Mouse (Mus musculus) erythroid progenitor cell, adult 5-6 weeks (primary cell): Measurements from ENCODE around the gene Bloc1s2. TPM values are rescaled to one million over a fixed set of nuclear protein-coding genes. Genes with fewer than 3 reads are reported as not detected.

Source experiments
- ATAC-seq: replicated peaks from 2 replicates; pipeline ENCODE4 v1.8.0; 2016; ENCODE audit warnings: moderate number of reproducible peaks, mild to moderate bottlenecking, moderate TSS enrichment, inconsistent platforms; ENCODE audit not compliant: poor library complexity, low FRiP score, severe bottlenecking
- total RNA-seq, 2 experiments: library from RNA; stranded (forward) in 1 of 2; stranded (reverse) in 1 of 2; fragments of 150-400 nt in 1 of 2; fragments of 186-747, 209-891 nt in 1 of 2; gene quantifications; 2 replicates each; pipeline versions ENCODE4 v1.2.3 to v1.2.4; 2015 to 2017; ENCODE audit warnings: low replicate concordance in 2 of 2

Gene Bloc1s2
- 32.1 and 50.7 TPM in 2 replicates for total RNA-seq (2015; ENCODE audit: low replicate concordance)
- total RNA-seq (2017; ENCODE audit: low replicate concordance), result 8.8 and 13.7 TPM in 2 replicates

DNA sequence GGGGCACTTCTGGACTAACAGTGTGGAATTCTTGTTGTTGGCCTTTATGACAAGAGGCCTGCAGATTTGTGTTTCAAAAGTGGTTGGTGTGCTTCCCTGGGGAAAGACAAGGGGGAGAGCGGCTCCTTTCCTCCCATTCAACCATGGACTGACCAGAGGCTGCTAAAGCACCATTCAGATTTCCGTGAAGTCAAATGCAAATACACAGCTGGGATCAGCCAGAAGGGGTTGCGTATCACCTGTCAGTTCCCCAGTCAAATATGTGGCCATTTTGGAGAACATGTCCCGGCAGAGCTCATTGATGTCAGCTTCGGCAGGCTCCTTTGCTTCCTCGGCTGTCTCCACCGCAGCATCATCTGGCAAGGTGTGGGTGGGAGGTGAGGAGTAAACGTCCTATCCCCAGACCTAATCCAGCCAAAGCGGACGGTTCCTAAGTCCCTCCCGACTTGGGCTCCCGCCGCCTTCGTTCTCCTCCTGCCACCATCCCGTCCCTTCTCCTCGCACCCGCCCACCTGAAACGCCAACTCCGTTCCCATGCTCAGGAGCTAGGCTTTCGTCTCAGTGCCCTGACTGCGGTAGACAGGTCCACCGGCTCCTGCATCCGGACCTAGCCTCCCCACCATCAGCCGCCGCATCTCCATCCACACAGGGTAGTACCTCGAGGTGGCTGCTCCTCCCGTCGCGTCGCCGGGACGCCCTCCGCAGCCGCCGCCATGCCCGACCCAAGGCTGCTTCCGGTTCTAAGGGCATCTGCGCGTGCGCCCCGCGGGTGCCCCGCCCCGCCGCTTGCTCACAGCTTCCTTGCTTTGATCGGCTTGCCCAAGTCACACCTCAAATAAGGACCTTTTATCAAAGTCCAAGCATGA is at the start of gene Bloc1s2:
Gene Bloc1s2 (minus strand): TSS at position 745 of the 866 bp plus-strand sequence.
- peak; percentile 96 for ATAC-seq

DNA sequence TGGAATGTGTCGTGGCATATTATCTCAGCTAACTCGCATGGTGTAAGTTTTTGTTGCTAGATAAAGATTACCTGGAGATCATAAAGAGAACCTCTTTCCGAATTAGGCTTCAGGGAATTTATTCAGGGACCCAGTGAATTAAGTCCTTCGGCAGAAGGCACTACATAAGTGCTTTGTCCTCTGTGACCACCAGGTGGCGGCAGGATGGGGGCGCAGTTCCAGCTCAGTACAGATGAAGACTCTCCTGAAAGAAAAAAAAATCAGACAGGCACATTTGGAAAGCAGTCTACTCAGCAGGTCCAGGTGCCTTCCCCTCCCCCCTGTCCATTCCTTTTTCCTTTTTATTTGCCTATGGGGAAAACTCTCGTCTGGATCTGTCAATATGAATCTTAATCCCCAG is 48.9 kb upstream of the Bloc1s2 start:
- 0 out of 2 replicates have a peak, but pooled peaks have one; percentile 58 for ATAC-seq

DNA sequence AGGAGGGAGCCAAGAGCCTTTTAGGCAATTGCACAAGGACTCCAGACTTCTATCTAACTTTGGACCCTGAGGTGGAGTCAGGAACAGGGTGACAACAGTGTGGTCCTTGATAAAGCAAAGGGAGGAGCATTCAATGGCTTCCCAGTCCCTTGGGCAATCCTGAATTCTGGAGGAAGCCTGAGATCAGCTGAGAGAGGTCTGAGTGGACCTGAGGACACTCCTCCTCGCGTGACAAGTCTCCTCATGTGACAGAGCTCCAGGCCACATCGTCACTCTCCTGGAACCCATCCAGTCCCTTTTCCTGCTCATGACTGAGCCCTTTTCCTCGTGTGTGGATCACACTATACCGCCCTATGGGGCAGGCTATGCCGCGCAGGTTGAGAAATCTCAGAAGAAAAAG is 47.7 kb upstream of the Bloc1s2 start:
- no peak for ATAC-seq

DNA sequence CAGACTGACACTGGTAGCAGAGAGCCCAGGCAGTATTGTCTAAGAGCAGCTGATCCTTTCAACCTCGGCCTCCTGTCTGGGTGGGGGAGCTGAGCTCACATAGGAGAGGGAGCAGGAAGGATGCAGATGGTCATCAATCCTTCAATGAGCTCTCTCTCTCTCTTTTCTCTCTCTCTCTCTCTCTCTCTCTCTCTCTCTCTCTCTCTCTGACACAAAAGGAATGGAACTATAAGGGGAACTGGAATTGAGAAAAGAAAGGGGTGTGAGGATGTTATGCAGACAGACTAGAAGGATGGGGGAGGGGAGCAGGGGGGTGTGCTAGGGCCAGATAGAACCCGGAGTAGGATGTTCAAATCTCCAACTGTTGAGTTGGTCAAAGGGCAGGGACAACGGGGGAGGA is 46.1 kb upstream of the Bloc1s2 start, which contains the start of gene Pkd2l1:
Gene Pkd2l1 (minus strand): TSS at position 101 of the 400 bp plus-strand sequence.
- ATAC-seq, result no peak

DNA sequence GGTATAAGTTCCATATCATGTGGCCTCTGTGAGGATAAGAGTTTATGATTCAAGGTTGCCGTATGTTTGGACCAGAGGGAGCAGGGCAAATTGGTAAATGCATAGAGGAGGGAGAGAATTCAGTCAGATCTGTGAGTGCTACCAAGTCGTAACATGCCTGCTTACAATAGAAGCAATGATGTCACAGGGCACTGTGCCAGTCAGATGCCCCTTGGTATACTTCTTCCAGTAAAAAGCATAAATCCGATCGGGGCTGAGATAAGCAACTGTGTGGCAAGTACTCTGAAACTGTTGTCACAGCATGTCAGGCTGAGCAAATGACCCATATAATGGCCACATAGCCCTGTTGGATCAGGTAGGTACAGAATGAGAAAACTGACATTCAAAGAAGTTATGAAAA is 42.8 kb upstream of the Bloc1s2 start:
- ATAC-seq, result no peak

DNA sequence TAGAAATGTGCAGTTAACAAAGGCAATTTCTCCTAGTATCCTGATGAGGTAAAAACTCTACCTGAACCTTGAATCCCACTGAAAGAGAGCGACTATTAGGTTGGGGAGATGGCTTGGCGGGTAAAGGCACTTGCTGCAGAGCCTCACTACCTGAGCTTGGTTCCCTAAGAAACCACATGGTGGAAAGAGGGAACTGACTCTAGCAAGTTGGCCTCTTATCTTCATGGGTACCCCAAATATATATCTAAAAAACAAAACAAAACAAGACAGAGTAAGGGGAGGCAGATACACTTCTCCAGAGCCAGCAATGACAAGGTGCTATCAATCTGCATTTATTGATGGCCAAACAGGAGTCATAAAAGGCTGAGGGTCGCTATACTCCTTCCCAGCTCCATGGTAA is 37.7 kb upstream of the Bloc1s2 start:
- ATAC-seq, result no peak

DNA sequence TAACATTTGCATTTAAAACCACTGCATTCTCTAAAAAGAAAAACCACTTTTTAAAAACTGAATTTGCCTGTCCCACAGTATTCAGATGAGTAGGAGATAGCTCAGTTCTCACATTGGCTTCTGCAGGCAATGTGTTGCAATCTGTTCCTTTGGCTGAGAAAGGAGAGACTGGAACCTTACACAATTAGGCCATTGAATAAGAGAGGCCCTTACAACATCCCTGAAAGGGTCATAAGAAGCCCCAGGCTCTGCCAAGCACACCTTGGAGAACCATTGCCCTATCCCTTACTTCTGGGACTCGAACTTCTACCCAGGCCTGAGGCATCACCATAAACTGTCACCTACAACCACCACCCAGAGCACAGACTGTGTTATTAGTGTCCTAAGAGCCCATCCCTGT is 34.3 kb upstream of the Bloc1s2 start:
- ATAC-seq, result no peak

DNA sequence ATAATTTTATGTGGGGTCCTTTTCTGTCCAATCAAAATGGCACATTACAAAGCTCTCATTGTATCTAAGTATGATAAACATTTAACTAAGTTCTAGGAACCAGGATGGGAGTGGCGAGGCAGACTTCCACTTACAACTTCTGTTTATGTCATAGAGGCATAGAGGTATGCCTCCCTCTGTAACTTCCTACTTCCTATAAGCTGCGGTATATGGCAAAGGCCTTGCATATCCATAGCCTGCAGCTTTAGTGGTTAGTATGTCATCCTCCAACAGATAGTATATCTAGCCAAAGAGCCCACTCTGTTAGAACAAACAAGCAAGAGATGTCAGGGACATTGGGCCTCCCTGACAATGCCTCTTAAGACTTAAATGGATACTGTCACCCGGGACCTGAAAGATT is 30.5 kb upstream of the Bloc1s2 start:
- no peak for ATAC-seq

DNA sequence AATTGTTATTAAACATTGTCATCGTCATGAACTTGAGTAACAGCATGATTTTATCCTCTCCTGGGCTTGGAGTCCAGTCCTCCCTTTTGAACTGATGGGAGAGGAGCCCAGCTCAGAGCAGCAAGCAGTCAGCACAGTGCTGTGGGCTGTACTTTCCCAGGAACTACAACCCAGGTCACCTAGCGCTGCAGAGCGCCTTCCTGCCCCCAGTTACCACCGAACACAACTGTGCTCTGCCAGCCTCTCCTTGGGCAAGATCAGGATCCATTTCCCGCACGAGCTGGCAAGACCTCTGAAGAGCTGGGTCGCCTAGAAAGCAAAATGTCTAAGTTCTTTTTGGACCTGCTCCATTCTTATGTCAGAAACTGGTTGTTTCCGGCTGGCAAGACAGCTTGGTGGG is 28.6 kb upstream of the Bloc1s2 start:
- ATAC-seq, result no peak

DNA sequence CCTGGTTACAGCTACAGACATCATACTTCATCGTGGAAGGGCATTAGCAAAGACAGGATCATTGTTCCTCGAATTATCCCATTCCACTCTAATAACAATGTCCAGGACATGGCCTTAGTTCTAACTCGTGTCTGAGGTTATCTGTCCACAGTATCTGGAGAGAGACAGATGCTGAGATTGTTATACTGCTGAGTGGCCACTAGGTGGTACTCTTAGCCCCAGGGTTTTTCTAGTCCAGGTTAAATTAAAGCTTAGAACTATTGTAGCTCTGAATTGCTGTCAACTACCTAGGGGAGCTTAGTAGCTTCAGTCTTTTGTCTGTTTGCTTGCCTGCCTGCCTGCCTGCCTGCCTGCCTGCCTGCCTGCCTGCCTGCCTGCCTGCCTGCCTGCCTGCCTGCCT is 15.3 kb upstream of the Bloc1s2 start:
- no peak for ATAC-seq

DNA sequence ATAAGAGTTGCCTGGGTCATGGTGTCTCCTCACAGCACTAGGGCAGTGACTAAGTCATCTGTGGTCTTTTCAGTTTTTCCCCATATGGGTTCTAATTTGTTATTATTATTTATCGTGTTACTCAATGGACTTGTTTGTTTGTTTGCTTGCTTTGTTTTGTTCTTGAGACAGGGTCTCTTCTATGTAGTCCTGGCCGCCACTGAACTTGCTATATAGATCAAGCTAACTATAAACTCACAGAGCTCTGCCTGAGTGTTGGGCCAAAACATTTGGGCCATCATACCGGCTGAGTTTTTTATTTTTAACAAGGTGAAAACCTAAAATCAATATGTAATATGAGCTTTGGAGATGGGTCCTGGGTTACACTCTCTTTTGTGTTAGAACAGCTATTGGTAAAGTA is 13.1 kb upstream of the Bloc1s2 start:
- ATAC-seq, result no peak

DNA sequence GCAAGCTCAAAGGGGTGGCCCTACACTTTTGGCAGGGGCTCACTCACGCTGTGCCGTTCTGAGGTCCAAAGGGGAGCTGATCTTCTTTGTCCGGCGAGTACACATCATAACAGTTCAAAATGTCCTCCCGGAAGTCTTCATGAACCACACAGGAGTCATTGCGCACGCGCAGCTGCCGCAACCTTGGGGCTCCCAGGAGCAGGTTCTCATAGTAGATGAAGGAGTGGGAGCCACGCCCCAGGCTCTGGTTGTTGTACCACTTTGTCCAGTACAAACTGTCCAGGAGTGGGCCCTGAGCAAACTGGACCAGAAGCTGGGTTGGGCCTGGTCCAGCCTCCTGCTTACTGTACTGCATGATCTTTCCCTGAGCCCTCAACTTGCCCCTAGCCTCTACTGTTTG is 10.8 kb upstream of the Bloc1s2 start:
- ATAC-seq, result no peak

DNA sequence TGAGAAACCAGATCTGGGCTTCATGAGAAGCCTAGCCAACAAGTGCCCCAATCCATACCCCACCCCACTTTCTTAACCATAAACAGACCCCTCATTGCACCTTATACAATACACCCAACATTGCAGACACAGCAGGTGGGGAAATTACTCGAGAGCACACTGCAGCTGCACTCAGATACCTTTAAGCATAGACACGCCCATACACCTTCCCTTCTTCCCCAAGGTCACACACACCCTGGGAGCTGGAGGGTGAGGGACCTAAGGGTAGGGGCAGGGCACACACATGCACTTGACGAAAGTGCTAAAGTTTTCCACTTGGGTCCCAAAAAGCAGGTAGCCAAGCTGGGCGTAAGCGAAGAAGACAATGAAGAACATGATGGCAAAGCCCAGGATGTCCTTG is 7.5 kb upstream of the Bloc1s2 start:
- no peak for ATAC-seq

DNA sequence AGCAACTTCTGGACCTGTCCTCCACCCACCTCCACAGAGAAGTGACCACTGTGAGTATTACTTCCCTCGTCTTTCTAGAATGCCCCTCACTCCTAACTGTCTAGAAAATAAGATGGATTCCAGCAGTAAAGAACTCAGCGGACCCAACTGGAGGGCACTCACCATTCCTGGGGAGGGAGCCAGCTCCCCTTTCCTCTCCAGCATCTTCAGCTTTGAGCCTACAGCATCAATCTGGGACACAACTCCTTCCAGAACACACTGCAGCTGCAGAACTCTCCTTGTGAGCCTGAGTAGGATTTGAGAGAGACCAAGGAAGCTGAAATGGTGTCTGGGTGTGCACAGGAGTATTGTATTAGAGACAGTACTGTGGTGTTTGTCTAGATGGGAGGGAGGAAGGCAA is 2.7 kb upstream of the Bloc1s2 start:
- no peak for ATAC-seq

DNA sequence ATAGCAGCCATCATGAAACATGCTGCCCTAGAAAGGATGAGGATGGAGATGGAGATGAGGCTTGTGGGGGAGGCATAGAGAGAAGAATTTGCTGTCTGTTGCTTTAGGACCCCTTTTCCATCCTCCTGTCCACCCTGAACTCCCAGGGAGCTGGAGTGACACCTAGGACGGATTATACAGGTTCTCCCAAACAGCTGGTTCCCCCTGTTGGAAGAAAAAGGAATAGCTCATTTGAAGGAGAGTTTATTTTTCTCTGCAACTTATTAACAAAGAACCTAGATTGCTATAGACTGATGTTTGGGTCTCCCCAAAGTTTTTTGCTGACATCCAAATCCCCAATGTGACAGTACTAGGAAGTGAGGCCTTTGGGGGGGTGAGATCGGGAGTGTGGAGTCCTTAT is 2.1 kb upstream of the Bloc1s2 start:
- no peak for ATAC-seq

DNA sequence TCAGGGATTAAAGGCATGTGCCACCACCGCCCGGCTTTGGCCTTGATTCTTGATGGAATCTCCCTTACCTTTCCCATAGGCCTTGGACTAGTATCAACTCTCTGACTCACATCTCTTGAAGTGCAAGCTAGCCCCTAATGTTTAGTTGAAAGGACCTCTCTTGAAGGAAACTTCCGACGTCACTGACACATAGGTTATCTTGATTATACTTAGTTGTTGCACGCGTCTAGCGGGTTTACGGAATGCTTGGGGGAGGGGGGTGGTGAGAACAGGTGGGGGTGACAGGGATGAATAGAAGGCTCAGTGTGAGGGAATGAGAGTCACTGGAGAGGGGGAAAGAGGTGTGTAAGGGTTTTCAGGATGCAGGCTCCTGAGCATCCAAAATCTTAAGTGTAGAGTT is 705 bp upstream of the Bloc1s2 start:
- no peak for ATAC-seq

DNA sequence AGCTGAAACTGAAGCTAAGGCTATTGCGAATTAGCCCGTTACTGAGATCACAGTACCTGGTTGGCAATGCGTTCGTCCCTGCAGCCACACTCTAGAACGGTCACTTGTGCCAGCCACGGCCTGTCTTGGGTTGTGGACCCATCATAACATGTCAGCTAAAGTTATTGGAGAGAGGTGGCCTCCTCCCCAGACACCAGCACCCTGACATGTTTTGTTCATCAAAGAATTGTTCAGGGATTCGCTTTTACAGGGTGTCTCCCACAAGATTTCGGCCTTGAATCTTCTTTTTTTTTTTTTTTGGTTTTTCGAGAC is 278 bp upstream of the Bloc1s2 start:
- peak; percentile 30 for ATAC-seq

DNA sequence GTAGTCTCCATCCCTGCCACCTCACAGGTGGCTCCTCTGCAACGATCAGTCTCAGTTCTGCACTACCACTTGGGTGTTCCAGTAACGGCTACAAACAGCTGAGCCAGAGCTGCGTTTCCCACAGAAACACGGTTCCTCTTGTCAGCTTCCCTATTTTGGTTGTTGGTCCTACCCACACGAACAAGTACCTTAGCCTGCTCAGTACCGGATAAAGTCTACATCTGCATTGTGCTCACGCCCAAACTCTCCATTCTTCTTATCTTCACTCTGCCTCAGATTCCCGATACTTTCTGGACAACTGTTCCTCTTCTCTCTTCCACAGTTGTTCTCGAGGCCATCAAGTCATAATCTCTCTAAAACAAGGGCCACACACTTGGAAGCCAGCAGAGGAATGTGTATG is 1.9 kb downstream of the Bloc1s2 start:
- ATAC-seq, result no peak

DNA sequence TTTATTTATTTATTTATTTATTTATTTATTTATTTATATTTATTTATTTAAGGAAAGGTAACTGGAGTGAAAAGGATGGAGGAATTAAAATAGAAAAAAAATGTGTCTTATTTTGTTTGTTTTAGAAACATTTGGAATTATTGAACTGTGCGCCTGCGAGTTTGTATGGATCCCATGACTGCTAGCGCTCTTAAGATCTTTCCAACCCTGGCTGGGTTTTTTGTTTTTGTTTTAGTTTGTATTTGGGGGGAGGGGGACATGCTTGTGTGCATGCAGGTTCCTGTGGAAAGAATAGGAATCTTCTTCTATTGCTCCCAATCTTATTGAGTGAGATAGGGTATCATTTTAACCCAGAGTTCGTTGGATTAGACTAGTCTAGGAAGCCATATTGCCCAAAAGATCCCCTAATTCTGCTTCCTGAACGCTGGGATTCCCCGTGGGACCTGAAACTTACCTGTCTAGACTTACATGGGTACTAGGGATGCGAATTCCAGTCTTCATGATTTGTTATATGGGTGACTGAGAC is 10.2 kb downstream of the Bloc1s2 start:
- no peak for ATAC-seq

DNA sequence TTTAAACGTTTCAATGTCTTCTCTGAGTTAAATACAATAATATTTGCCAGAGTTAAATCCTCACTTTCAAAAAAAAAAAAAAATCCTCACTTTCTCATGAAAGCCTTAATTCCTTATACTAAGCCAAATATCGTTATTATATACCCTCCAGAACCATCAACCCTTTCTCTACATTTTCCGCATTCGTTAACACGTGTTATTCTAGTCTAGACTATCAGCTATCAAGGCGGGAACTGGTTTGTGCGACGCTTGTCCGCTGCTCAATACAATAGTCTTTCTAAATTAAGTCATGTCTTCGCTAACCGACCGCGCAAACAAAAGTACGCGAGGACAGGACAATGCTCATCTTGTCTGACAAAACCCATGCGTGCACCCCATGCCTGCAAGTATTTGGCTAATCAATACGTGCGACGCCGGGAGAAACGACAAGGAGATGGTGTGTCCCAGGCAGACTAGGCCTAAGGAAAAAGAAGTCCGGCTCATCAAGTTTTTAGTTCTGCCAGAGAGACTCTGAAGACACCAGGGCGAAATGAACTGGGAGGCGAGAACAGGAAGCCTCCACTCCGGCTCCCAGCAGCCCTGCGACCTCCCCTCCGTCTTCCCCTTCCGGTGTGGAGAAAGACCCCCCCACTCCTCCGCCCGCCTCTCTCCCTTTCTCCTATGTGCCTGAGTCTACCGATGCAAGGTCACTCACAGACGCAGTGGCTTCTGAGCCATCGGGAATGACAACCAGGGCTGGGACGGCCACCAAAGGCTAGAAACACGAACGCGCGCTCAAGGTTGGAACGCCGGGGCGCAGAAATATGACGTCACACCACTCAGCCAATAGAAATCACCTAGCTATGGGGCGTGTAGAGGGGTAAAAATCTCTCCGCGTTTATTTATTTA is 10.9 kb downstream of the Bloc1s2 start, which contains the start of gene Cwf19l1:
Gene Cwf19l1 (minus strand): TSS at position 805 of the 888 bp plus-strand sequence.
- peak; percentile 92 for ATAC-seq

DNA sequence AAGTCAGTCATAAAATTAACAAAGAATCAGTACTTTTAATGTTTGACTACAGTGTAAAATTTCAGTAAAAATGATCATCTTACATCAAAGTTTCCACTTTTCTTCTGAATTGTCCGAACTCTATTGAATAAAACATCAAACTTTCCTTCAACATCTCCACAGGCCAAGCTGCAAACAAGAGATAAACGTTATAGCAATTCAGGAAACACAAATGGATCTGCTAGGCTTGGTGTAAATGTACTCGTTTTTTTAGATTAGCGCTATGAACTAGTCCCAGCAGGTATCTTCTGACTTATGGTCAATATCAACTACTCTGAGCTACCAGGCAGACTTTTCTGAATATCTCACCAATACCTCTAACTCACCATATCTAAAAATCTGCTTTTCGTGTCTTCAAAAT is 13.3 kb downstream of the Bloc1s2 start:
- no peak for ATAC-seq
